Mouse (Mus musculus) heart, embryonic 14.5 days (tissue): Measurements from ENCODE around the gene Slc25a25. TPM values are rescaled to one million over a fixed set of nuclear protein-coding genes. Genes with fewer than 3 reads are reported as not detected.

Experiments
- ATAC-seq: fragments of 200-750 bp; cut with Nextera tagmentation; 2 replicates; pipeline ENCODE4 v1.8.0; 2017; ENCODE audit warnings: low read depth, moderate TSS enrichment; ENCODE audit not compliant: insufficient number of reproducible peaks, insufficient read depth, low FRiP score
- H3K27ac ChIP-seq, 2 experiments: fragments of 200-500 bp in 1 of 2; fragments of 300-500 bp in 1 of 2; sonication (generic) in 1 of 2; replicated peaks in 1 of 2; 2 replicates each; pipeline ENCODE4 v1.5.1; 2012 to 2014; ENCODE audit warnings: low read depth in 2 of 2, low read length in 2 of 2, control low read depth in 1 of 2, mild to moderate bottlenecking in 1 of 2, mixed read lengths in 1 of 2; ENCODE audit not compliant: control insufficient read depth in 1 of 2, insufficient read depth in 1 of 2
- H3K27me3 ChIP-seq: fragments of 300-500 bp; sonication (generic); 2 replicates; pipeline ENCODE4 v1.6.1; 2014; ENCODE audit warnings: mild to moderate bottlenecking, low read length, control low read depth; ENCODE audit not compliant: control insufficient read depth, insufficient read depth
- H3K36me3 ChIP-seq: fragments of 300-500 bp; sonication (generic); 2 replicates; pipeline ENCODE4 v1.6.1; 2014; ENCODE audit warnings: mild to moderate bottlenecking, control low read depth, low read length, mixed read lengths; ENCODE audit not compliant: control insufficient read depth, insufficient read depth
- H3K4me1 ChIP-seq, 2 experiments: fragments of 200-500 bp in 1 of 2; fragments of 300-500 bp in 1 of 2; sonication (generic) in 1 of 2; 2 replicates each; pipeline ENCODE4 v1.6.1; 2012 to 2014; ENCODE audit warnings: low read length in 2 of 2, control low read depth in 1 of 2, mixed read lengths in 1 of 2; ENCODE audit not compliant: control insufficient read depth in 2 of 2, insufficient read depth in 2 of 2
- H3K4me2 ChIP-seq: fragments of 300-500 bp; sonication (generic); 2 replicates; pipeline ENCODE4 v1.6.1; 2014; ENCODE audit warnings: mild to moderate bottlenecking, low read length
- H3K4me3 ChIP-seq, 2 experiments: fragments of 200-500 bp in 1 of 2; fragments of 300-500 bp in 1 of 2; sonication (generic) in 1 of 2; 2 replicates each; pipeline ENCODE4 v1.5.1; 2012 to 2014; ENCODE audit warnings: low read length in 2 of 2, mild to moderate bottlenecking in 2 of 2, control low read depth in 1 of 2, low read depth in 1 of 2, moderate library complexity in 1 of 2; ENCODE audit not compliant: control insufficient read depth in 1 of 2, insufficient read depth in 1 of 2
- H3K9ac ChIP-seq: fragments of 300-500 bp; sonication (generic); 2 replicates; pipeline ENCODE4 v1.6.1; 2014; ENCODE audit warnings: mild to moderate bottlenecking, low read length
- H3K9me3 ChIP-seq: fragments of 300-500 bp; sonication (generic); 2 replicates; pipeline ENCODE4 v1.6.1; 2016; ENCODE audit warnings: low read length, control low read depth; ENCODE audit not compliant: control insufficient read depth
- WGBS: fragments of 180-500 bp; shearing (Covaris S2); extraction: QIAGEN DNeasy Blood & Tissue Kit; methylation state at CpG from one replicate; pipeline ENCODE4 v1.1.7; 2014; 5-methylcytosine and 5-hydroxymethylcytosine counted together
- polyA plus RNA-seq: library from polyadenylated mRNA; unstranded; fragments of >200 nt; fragmentation: Nextera tagmentation; extraction: Ambion mirVana; gene quantifications from 2 replicates; pipeline ENCODE4 v1.2.1, GENCODE M21; 2014

The Slc25a25 gene
- polyA plus RNA-seq, 1 experiment from 2014 or later, result 8.0 TPM

GRCm38 (mm10) chr2:32412742-32413531 lies 38.3 kb downstream of the Slc25a25 start:
- WGBS, result 76% methylated on average over 6 of the region's 6 CpGs

GRCm38 (mm10) chr2:32411407-32411806 lies 39.8 kb downstream of the Slc25a25 start:
- ATAC-seq, result no peak
- WGBS, result 80% methylated on average over 7 of the region's 7 CpGs
- Histone ChIP-seq H3K9ac (no peak overlapping the region), H3K36me3 (peaks cover 27% of the 10 kb centered on the region), H3K4me2 (no peak overlapping the region), H3K4me1 (peaks cover 0 to 4% of the 10 kb centered on the region in 2 experiments; a peak in 1 of 4 replicates), H3K27me3 (no peaks in the 10 kb centered on the region), H3K27ac (no peak overlapping the region), H3K9me3 (no peaks in the 10 kb centered on the region), H3K4me3 (no peak overlapping the region)

More at GRCm38 (mm10) chr2:32412742-32413531, 38.3 kb downstream of the Slc25a25 start:
- Histone ChIP-seq H3K4me3 (no peak overlapping the region), H3K9ac (no peak overlapping the region), H3K9me3 (no peaks in the 10 kb centered on the region), H3K4me2 (no peak overlapping the region), H3K4me1 (peaks cover 0 to 4% of the 10 kb centered on the region in 2 experiments; a peak in 1 of 4 replicates), H3K36me3 (peaks cover 42% of the 10 kb centered on the region), H3K27ac (no peak overlapping the region), H3K27me3 (no peaks in the 10 kb centered on the region)
- ATAC-seq, result no peak

GRCm38 (mm10) chr2:32408429-32409424 lies 42.5 kb downstream of the Slc25a25 start:
- peaks cover 0 to 4% of the 10 kb centered on the region in 2 experiments; a peak in 1 of 4 replicates for H3K4me1 ChIP-seq
- no peak overlapping the region for H3K9ac ChIP-seq
- no peak overlapping the region for H3K4me3 ChIP-seq
- peaks cover under 1% of the 10 kb centered on the region; the same call in 1 of the 2 replicates for H3K36me3 ChIP-seq
- H3K27ac ChIP-seq, result no peak overlapping the region
- H3K27me3 ChIP-seq, result no peaks in the 10 kb centered on the region
- no peak for ATAC-seq
- H3K4me2 ChIP-seq, result no peak overlapping the region
- WGBS, result 65% methylated on average over 25 of the region's 25 CpGs
- no peaks in the 10 kb centered on the region for H3K9me3 ChIP-seq

GRCm38 (mm10) chr2:32407144-32407824 lies 44.0 kb downstream of the Slc25a25 start:
- no peak overlapping the region for H3K9ac ChIP-seq
- no peaks in the 10 kb centered on the region for H3K9me3 ChIP-seq
- H3K27ac ChIP-seq, result no peak overlapping the region
- peaks cover 9% of the 10 kb centered on the region for H3K36me3 ChIP-seq
- no peak overlapping the region for H3K4me3 ChIP-seq
- no peak for ATAC-seq
- peaks cover 0 to 4% of the 10 kb centered on the region in 2 experiments; a peak in 1 of 4 replicates for H3K4me1 ChIP-seq
- WGBS, result 74% methylated on average over 7 of the region's 7 CpGs
- no peak overlapping the region for H3K4me2 ChIP-seq
- no peaks in the 10 kb centered on the region for H3K27me3 ChIP-seq

GRCm38 (mm10) chr2:32404663-32405062 lies 46.6 kb downstream of the Slc25a25 start:
- ATAC-seq, result no peak
- H3K36me3 ChIP-seq, result peaks cover 35% of the 10 kb centered on the region
- no peak overlapping the region for H3K4me3 ChIP-seq
- H3K4me2 ChIP-seq, result no peak overlapping the region
- no peak overlapping the region for H3K27ac ChIP-seq
- no peaks in the 10 kb centered on the region for H3K9me3 ChIP-seq
- H3K9ac ChIP-seq, result no peak overlapping the region
- H3K4me1 ChIP-seq, result peaks cover 0 to 4% of the 10 kb centered on the region in 2 experiments; a peak in 1 of 4 replicates
- no peaks in the 10 kb centered on the region for H3K27me3 ChIP-seq
- 19% methylated on average over 2 of the region's 2 CpGs for WGBS

DNA sequence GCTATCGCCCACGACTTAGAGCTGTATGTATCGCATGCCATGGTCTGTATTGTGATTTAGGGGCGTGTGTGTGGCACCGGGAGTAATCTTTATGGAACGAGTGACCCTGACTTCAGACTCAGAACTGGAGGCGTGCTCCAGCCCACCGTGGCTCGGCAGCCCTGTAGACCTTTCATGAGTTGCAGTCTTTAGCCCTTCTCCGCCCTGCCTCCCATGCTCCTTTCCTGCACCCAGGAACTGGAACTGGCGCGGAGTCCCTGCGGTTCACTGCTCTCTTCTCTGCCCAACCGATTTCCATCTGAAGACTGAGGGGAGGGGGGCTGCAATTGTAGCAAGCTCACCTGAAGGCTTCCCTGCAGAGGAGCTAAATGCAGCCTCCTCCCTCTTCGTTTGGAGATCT lies 54.5 kb downstream of the Slc25a25 start:
- Histone ChIP-seq H3K9ac (peak overlapping the region; percentile 84), H3K27me3 (no peaks in the 10 kb centered on the region), H3K27ac (peak overlapping the region in 1 of 2 experiments; percentile 92; a peak in 2 of 4 replicates), H3K36me3 (peaks cover 34% of the 10 kb centered on the region), H3K4me3 (peak overlapping the region; percentile 88 to 92), H3K4me2 (peak overlapping the region; percentile 93), H3K4me1 (peaks cover 11 to 20% of the 10 kb centered on the region in 2 experiments), H3K9me3 (no peaks in the 10 kb centered on the region)
- ATAC-seq, result no peak
- under 1% methylated on average over 15 of the region's 15 CpGs for WGBS
